Mouse (Mus musculus) thymus, adult 18-20 months (tissue): ENCODE data around the gene Zfp59.

ENCODE experiments used
- DNase-seq, 2 experiments: peaks; one replicate each; pipeline ENCODE4 v3.0.0; 2022; ENCODE audit warnings: mixed read lengths in 2 of 2

Gene Zfp59

DNA sequence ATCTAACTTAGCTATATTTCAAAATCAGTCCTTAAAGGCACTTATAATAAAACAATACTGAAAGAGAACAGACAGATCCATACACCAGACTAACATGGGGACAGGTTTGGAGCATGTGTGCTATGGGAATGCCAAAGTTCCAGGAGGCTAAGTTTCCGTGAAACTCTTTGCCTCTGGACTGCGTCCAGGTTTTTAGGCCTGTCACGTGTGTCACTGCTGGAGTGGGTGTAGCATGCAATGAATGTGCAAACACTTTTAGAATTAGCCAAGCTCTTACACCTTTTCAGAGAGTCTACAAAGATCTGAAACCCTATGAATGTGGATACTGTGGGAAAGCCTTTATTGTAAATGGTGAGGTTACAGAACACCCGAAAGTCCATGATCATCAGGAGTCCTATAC is 43.3 kb downstream of the Zfp59 start:
- no peak for DNase-seq

DNA sequence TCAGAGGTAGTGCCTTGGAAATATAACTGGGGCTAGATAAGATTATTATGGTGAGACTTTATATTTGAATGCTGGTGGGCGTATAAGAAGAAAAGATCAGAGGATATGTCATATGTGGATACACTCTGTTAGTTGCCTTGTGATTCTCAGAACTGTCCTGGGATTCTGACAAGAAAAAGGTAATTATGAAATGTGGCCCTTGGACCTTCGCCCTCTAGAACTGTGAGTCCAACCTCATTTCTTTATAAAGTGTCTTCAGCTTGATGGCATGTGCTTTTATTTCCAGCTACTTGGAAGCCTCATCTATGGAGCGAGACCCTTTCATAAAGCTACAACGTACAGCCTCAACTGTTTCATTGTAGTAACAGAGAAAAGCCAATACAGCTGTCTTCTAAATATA is 62.2 kb downstream of the Zfp59 start:
- no peak for DNase-seq

DNA sequence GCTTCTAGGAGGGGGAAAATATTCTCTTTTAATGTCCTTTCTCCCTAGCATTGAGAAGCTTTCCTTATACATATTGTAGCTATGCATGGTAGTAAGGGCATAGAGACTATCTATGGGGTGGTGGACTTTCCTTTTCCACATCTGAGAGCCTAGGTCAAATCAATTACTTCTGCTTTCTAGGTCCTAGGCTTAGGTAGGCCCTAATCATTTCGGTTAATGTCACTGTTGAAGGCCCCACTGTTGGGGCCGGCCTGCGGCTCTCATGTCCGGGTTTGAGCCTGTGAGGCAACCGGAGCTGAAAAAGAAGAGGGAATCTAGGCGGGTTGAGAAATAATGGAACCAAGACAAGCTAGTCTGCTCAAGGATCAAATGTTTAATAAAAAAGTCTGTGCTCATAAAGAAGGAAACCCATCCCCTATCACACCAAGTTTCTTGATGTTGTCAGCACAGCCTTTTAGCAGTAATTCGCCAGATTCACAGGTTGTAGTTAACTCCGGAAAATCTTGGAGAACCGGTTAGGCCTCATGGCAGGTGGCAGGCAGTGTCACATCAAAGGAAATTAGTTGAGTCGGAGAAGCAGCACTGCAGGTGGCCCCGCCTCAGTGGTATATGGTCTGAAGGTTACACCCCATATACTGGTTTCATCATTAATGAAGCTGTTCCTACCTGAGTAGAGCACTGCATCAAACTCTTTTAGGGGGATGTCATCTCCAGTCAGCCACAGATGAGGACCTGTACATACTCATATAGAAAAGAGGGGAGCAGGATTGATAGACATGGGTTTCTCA is 66.8 kb downstream of the Zfp59 start:
- no peak for DNase-seq
